Mouse (Mus musculus) lung, embryonic 15.5 days (tissue): Measurements from ENCODE around the gene Adck1. TPM values are rescaled to one million over a fixed set of nuclear protein-coding genes. Genes with fewer than 3 reads are reported as not detected.
A peak's percentile ranks its signal among the peaks of the same experiment; 100 is the strongest.

ENCODE experiments used
- ATAC-seq: fragments of 200-750 bp; cut with Nextera tagmentation; 2 replicates; pipeline ENCODE4 v1.8.0; 2017; ENCODE audit warnings: moderate number of reproducible peaks, borderline replicate concordance; ENCODE audit not compliant: low FRiP score, low TSS enrichment; ENCODE audit errors: extremely low read depth
- H3K27ac ChIP-seq: fragments of 300-500 bp; sonication (generic); 2 replicates; pipeline ENCODE4 v1.5.1; 2015; ENCODE audit warnings: moderate library complexity, mild to moderate bottlenecking, inconsistent platforms
- H3K27me3 ChIP-seq: fragments of 300-500 bp; sonication (generic); 2 replicates; pipeline ENCODE4 v1.6.1; 2015; ENCODE audit warnings: inconsistent platforms
- H3K36me3 ChIP-seq: fragments of 300-500 bp; sonication (generic); 2 replicates; pipeline ENCODE4 v1.6.1; 2015; ENCODE audit warnings: inconsistent platforms
- H3K4me1 ChIP-seq: fragments of 300-500 bp; sonication (generic); 2 replicates; pipeline ENCODE4 v1.6.1; 2015; ENCODE audit warnings: inconsistent platforms
- H3K4me2 ChIP-seq: fragments of 300-500 bp; sonication (generic); 2 replicates; pipeline ENCODE4 v1.6.1; 2015; ENCODE audit warnings: inconsistent platforms, mild to moderate bottlenecking, moderate library complexity
- H3K4me3 ChIP-seq: fragments of 300-500 bp; sonication (generic); 2 replicates; pipeline ENCODE4 v1.5.1; 2015; ENCODE audit warnings: mild to moderate bottlenecking, inconsistent platforms
- H3K9ac ChIP-seq: fragments of 300-500 bp; sonication (generic); 2 replicates; pipeline ENCODE4 v1.6.1; 2015; ENCODE audit warnings: inconsistent platforms
- H3K9me3 ChIP-seq: fragments of 300-500 bp; sonication (generic); 2 replicates; pipeline ENCODE4 v1.6.1; 2016; ENCODE audit warnings: inconsistent platforms
- WGBS: fragments of 180-500 bp; shearing (Covaris S2); methylation state at CpG from one replicate; pipeline ENCODE4 v1.1.7; 2015; 5-methylcytosine and 5-hydroxymethylcytosine counted together
- polyA plus RNA-seq: library from polyadenylated mRNA; unstranded; fragments of >200 nt; fragmentation: Nextera tagmentation; extraction: Ambion mirVana; gene quantifications from 2 replicates; pipeline ENCODE4 v1.2.1, GENCODE M21; 2015

The Adck1 gene
- polyA plus RNA-seq, 1 experiment from 2014 or later = 18.9 TPM

GRCm38 (mm10) chr12:88376820-88377219, 16.5 kb downstream of the Adck1 start:
- no peak overlapping the region for H3K4me2 ChIP-seq
- 39% methylated on average over 10 of the region's 10 CpGs for WGBS
- no peaks in the 10 kb centered on the region for H3K9me3 ChIP-seq
- ATAC-seq = no peak
- H3K27me3 ChIP-seq = no peaks in the 10 kb centered on the region
- H3K36me3 ChIP-seq = no peaks in the 10 kb centered on the region
- H3K27ac ChIP-seq = no peak overlapping the region
- H3K4me3 ChIP-seq = no peak overlapping the region
- no peaks in the 10 kb centered on the region for H3K4me1 ChIP-seq
- H3K9ac ChIP-seq = no peak overlapping the region

GRCm38 (mm10) chr12:88378256-88378655, 17.9 kb downstream of the Adck1 start:
- Histone ChIP-seq H3K4me2 (no peak overlapping the region), H3K9ac (no peak overlapping the region), H3K4me3 (no peak overlapping the region), H3K27me3 (no peaks in the 10 kb centered on the region), H3K9me3 (no peaks in the 10 kb centered on the region), H3K4me1 (no peaks in the 10 kb centered on the region), H3K27ac (no peak overlapping the region), H3K36me3 (no peaks in the 10 kb centered on the region)
- no peak for ATAC-seq
- 94% methylated on average over 2 of the region's 2 CpGs for WGBS

- WGBS = 91% methylated on average over 6 of the region's 6 CpGs
- Histone ChIP-seq H3K4me1 (no peaks in the 10 kb centered on the region), H3K27ac (no peak overlapping the region), H3K4me3 (no peak overlapping the region), H3K4me2 (no peak overlapping the region), H3K9me3 (no peaks in the 10 kb centered on the region), H3K9ac (no peak overlapping the region), H3K36me3 (no peaks in the 10 kb centered on the region), H3K27me3 (no peaks in the 10 kb centered on the region)
- ATAC-seq = no peak
Observed at GRCm38 (mm10) chr12:88388832-88389231, 28.5 kb downstream of the Adck1 start.

- Histone ChIP-seq H3K36me3 (no peaks in the 10 kb centered on the region), H3K4me2 (no peak overlapping the region), H3K4me3 (no peak overlapping the region), H3K4me1 (no peaks in the 10 kb centered on the region), H3K27me3 (no peaks in the 10 kb centered on the region), H3K27ac (no peak overlapping the region), H3K9ac (no peak overlapping the region), H3K9me3 (no peaks in the 10 kb centered on the region)
- no peak for ATAC-seq
- 91% methylated on average over 1 of the region's 1 CpGs for WGBS
Observed at GRCm38 (mm10) chr12:88398658-88399057, 38.3 kb downstream of the Adck1 start.

GRCm38 (mm10) chr12:88403541-88403940, 43.2 kb downstream of the Adck1 start:
- H3K9ac ChIP-seq = no peak overlapping the region
- H3K4me1 ChIP-seq = no peaks in the 10 kb centered on the region
- no peak for ATAC-seq
- no peaks in the 10 kb centered on the region for H3K27me3 ChIP-seq
- no peaks in the 10 kb centered on the region for H3K36me3 ChIP-seq
- H3K27ac ChIP-seq = no peak overlapping the region
- H3K4me3 ChIP-seq = no peak overlapping the region
- WGBS = 49% methylated on average over 5 of the region's 5 CpGs
- no peak overlapping the region for H3K4me2 ChIP-seq
- H3K9me3 ChIP-seq = no peaks in the 10 kb centered on the region

- Histone ChIP-seq H3K4me3 (no peak overlapping the region), H3K9me3 (no peaks in the 10 kb centered on the region), H3K4me1 (no peaks in the 10 kb centered on the region), H3K4me2 (no peak overlapping the region), H3K27me3 (no peaks in the 10 kb centered on the region), H3K9ac (no peak overlapping the region), H3K36me3 (no peaks in the 10 kb centered on the region), H3K27ac (no peak overlapping the region)
- ATAC-seq = no peak
- WGBS = 35% methylated on average over 2 of the region's 2 CpGs
Observed at GRCm38 (mm10) chr12:88405113-88405512, 44.8 kb downstream of the Adck1 start.

GRCm38 (mm10) chr12:88407996-88408322, 47.6 kb downstream of the Adck1 start:
- Histone ChIP-seq H3K4me2 (no peak overlapping the region), H3K9ac (no peak overlapping the region), H3K4me3 (no peak overlapping the region), H3K9me3 (no peaks in the 10 kb centered on the region), H3K27me3 (no peaks in the 10 kb centered on the region), H3K4me1 (no peaks in the 10 kb centered on the region), H3K36me3 (no peaks in the 10 kb centered on the region), H3K27ac (no peak overlapping the region)
- no peak for ATAC-seq
- WGBS = 92% methylated on average over 4 of the region's 4 CpGs

- WGBS = 55% methylated on average over 11 of the region's 11 CpGs
Observed at GRCm38 (mm10) chr12:88408323-88409047, 48.1 kb downstream of the Adck1 start.

GRCm38 (mm10) chr12:88413239-88413638, 52.9 kb downstream of the Adck1 start:
- no peak overlapping the region for H3K9ac ChIP-seq
- H3K4me3 ChIP-seq = no peak overlapping the region
- H3K27me3 ChIP-seq = no peaks in the 10 kb centered on the region
- no peak for ATAC-seq
- 74% methylated on average over 1 of the region's 1 CpGs for WGBS
- H3K4me1 ChIP-seq = no peaks in the 10 kb centered on the region
- H3K36me3 ChIP-seq = no peaks in the 10 kb centered on the region
- H3K4me2 ChIP-seq = no peak overlapping the region
- no peak overlapping the region for H3K27ac ChIP-seq
- H3K9me3 ChIP-seq = no peaks in the 10 kb centered on the region

More at GRCm38 (mm10) chr12:88408323-88409047, 48.1 kb downstream of the Adck1 start:
- no peak overlapping the region for H3K4me3 ChIP-seq
- H3K4me2 ChIP-seq = no peak overlapping the region
- no peaks in the 10 kb centered on the region for H3K4me1 ChIP-seq
- H3K27ac ChIP-seq = no peak overlapping the region
- H3K9ac ChIP-seq = no peak overlapping the region
- ATAC-seq = no peak
- no peaks in the 10 kb centered on the region for H3K9me3 ChIP-seq
- H3K27me3 ChIP-seq = no peaks in the 10 kb centered on the region
- no peaks in the 10 kb centered on the region for H3K36me3 ChIP-seq

GRCm38 (mm10) chr12:88419912-88420621, 59.7 kb downstream of the Adck1 start:
- WGBS = 53% methylated on average over 12 of the region's 12 CpGs
- H3K4me3 ChIP-seq = no peak overlapping the region

GRCm38 (mm10) chr12:88426926-88427325, 66.6 kb downstream of the Adck1 start:
- Histone ChIP-seq H3K4me1 (no peaks in the 10 kb centered on the region), H3K9ac (no peak overlapping the region), H3K9me3 (no peaks in the 10 kb centered on the region), H3K27me3 (no peaks in the 10 kb centered on the region), H3K27ac (no peak overlapping the region), H3K4me3 (no peak overlapping the region), H3K4me2 (no peak overlapping the region), H3K36me3 (no peaks in the 10 kb centered on the region)
- 88% methylated on average over 3 of the region's 3 CpGs for whole genome bisulfite sequencing
- ATAC-seq = 0 out of 2 replicates have a peak, but pooled peaks have one; percentile 13

More at GRCm38 (mm10) chr12:88419912-88420621, 59.7 kb downstream of the Adck1 start:
- H3K27ac ChIP-seq = no peak overlapping the region
- peaks cover 8% of the 10 kb centered on the region; the same call in 1 of the 2 replicates for H3K4me1 ChIP-seq
- no peaks in the 10 kb centered on the region for H3K9me3 ChIP-seq
- no peaks in the 10 kb centered on the region for H3K36me3 ChIP-seq
- H3K27me3 ChIP-seq = no peaks in the 10 kb centered on the region
- peak; percentile 47; the same call in 1 of the 2 replicates for ATAC-seq
- H3K9ac ChIP-seq = no peak overlapping the region
- H3K4me2 ChIP-seq = no peak overlapping the region

- Histone ChIP-seq H3K4me3 (no peak overlapping the region), H3K4me1 (no peaks in the 10 kb centered on the region), H3K9ac (no peak overlapping the region), H3K27me3 (no peaks in the 10 kb centered on the region), H3K9me3 (no peaks in the 10 kb centered on the region), H3K36me3 (no peaks in the 10 kb centered on the region), H3K27ac (no peak overlapping the region), H3K4me2 (no peak overlapping the region)
- 78% methylated on average over 2 of the region's 2 CpGs for WGBS
- no peak; the same call in 1 of the 2 replicates for ATAC-seq
Observed at GRCm38 (mm10) chr12:88428735-88429134, 68.4 kb downstream of the Adck1 start.
